Mouse (Mus musculus) limb, embryonic 10.5 days (tissue): ENCODE measurements around the gene Cdk8. TPM values are rescaled to one million over a fixed set of nuclear protein-coding genes. Genes with fewer than 3 reads are reported as not detected.

Experiments used
- DNase-seq: peaks from one replicate; pipeline ENCODE4 v3.0.0-alpha.2; 2017; ENCODE audit warnings: low spot score
- H3K27ac ChIP-seq: fragments of 300-500 bp; sonication (generic); 2 replicates; pipeline ENCODE4 v1.5.1; 2016; ENCODE audit warnings: mild to moderate bottlenecking
- H3K27me3 ChIP-seq: fragments of 300-500 bp; sonication (generic); 2 replicates; pipeline ENCODE4 v1.6.1; 2016; ENCODE audit warnings: low read depth, mild to moderate bottlenecking; ENCODE audit not compliant: poor library complexity, severe bottlenecking
- H3K36me3 ChIP-seq: fragments of 300-500 bp; sonication (generic); 2 replicates; pipeline ENCODE4 v1.6.1; 2016; ENCODE audit warnings: mild to moderate bottlenecking, moderate library complexity
- H3K4me1 ChIP-seq: fragments of 300-500 bp; sonication (generic); 2 replicates; pipeline ENCODE4 v1.6.1; 2016
- H3K4me3 ChIP-seq: fragments of 300-500 bp; sonication (generic); 2 replicates; pipeline ENCODE4 v1.5.1; 2016; ENCODE audit warnings: mild to moderate bottlenecking, moderate library complexity
- H3K9me3 ChIP-seq: fragments of 300-500 bp; sonication (generic); replicated peaks from 2 replicates; pipeline ENCODE4 v1.6.1; 2016; ENCODE audit warnings: mild to moderate bottlenecking
- WGBS: fragments of 180-500 bp; shearing (Covaris S2); methylation state at CpG from one replicate; pipeline ENCODE4 v1.1.7; 2016; 5-methylcytosine and 5-hydroxymethylcytosine counted together
- polyA plus RNA-seq: library from polyadenylated mRNA; unstranded; fragments of >200 nt; fragmentation: Nextera tagmentation; extraction: Ambion mirVana; gene quantifications from 2 replicates; pipeline ENCODE4 v1.2.1, GENCODE M21; 2016

The Cdk8 gene
- polyA plus RNA-seq, 1 experiment from 2014 or later, result 26.1 TPM

DNA sequence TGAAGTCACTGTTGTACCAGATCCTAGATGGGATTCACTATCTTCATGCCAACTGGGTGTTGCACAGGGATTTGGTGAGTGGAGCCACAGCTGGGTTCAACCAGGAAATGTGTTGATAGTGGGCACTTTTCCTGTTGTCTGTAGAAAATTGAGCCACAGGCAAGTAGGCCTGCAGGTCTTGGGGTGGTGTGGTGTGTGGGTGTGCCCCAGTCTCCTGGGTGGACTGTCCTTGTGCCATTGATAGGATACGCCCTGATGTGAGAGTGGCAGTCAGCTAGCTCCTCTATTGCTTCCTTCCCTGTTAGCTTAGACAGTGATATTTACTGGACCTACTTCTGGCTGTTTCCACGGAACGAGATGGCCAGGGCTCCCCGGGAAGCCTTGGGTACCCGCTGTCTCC lies 40.6 kb downstream of the Cdk8 start:
- peaks cover 72% of the 10 kb centered on the region for H3K36me3 ChIP-seq
- no peak overlapping the region for H3K4me3 ChIP-seq
- WGBS, result 94% methylated on average over 5 of the region's 5 CpGs
- H3K27me3 ChIP-seq, result no peaks in the 10 kb centered on the region
- H3K9me3 ChIP-seq, result no peaks in the 10 kb centered on the region
- H3K4me1 ChIP-seq, result no peaks in the 10 kb centered on the region
- DNase-seq, result no peak
- H3K27ac ChIP-seq, result no peak overlapping the region

DNA sequence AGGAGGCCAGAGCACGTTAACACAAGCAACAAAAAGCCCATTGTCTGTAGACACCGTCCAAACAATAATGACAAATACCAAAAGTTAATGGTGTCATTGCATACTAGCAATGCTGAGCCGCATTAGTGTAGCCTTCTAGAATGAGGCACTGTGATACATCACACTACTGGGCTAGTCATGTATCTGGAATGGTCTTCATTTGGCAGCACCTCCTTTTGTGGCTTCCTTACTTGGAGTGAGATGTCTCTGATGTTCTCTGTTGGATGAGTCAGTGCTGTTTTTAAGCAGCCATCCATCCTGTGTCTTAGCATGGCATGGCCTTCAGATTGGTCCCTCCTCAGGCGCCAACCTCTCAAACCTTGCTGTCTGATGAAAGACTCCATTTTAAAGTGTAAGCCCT lies 42.1 kb downstream of the Cdk8 start:
- no peak overlapping the region for H3K4me3 ChIP-seq
- WGBS, result 94% methylated on average over 4 of the region's 4 CpGs

DNA sequence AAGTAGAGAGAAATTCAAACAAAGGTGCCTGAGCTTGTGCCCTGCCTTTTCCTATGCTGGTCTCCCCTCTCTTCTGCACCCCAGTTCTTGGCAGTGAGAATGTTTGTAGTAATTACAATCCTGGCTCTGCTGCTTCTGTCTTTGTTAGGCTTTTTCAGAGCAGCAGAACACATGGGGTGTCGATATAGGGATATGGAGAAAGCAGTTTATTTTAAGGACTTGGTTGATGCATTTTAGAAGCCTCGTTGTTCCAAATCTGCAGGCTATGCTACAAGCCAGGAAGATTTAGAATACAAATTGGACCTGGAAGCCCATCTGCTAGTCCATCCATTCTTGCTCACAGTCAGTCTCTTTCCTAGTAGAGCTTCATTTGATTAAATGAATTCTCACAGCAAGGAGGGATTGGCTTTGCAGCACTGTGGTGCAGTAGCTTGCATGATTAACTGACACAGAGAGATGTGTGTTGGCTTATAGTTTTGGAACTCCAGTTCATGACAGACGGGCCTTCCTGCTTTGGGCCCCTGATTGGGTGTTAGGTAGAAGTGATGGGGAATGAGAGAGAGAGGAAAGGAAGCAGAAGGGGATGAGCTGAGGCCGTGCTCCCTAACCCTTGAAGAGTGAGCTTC lies 43.5 kb downstream of the Cdk8 start:
- Histone ChIP-seq H3K27me3 (no peaks in the 10 kb centered on the region), H3K36me3 (peaks cover 80% of the 10 kb centered on the region), H3K4me1 (no peaks in the 10 kb centered on the region), H3K4me3 (no peak overlapping the region), H3K27ac (no peak overlapping the region), H3K9me3 (no peaks in the 10 kb centered on the region)
- no peak for DNase-seq
- 90% methylated on average over 4 of the region's 4 CpGs for WGBS

More for the DNA sequence above, 42.1 kb downstream of the Cdk8 start:
- no peaks in the 10 kb centered on the region for H3K27me3 ChIP-seq
- no peaks in the 10 kb centered on the region for H3K9me3 ChIP-seq
- DNase-seq, result no peak
- no peaks in the 10 kb centered on the region for H3K4me1 ChIP-seq
- peaks cover 80% of the 10 kb centered on the region for H3K36me3 ChIP-seq
- no peak overlapping the region for H3K27ac ChIP-seq

DNA sequence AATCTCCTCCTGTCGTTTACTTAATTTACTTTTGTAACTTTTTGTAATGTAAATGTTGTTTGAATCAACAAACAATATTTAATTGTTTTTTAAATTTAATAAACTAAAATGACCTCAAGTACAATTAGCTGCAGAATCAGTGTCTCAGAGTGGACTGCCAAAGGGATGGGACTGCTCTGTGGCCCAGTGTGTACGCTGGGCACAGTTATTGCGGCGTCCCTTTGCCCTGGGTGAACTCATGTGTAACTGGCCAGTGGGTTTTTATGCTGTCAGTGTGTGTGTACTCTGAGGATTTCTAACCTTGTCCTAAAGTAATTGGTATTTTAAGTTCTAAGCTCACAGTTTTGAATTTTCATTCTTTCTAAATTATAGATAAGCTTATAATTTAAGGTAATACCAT lies 46.5 kb downstream of the Cdk8 start:
- 94% methylated on average over 4 of the region's 4 CpGs for WGBS
- peaks cover 70% of the 10 kb centered on the region for H3K36me3 ChIP-seq
- H3K4me1 ChIP-seq, result no peaks in the 10 kb centered on the region

DNA sequence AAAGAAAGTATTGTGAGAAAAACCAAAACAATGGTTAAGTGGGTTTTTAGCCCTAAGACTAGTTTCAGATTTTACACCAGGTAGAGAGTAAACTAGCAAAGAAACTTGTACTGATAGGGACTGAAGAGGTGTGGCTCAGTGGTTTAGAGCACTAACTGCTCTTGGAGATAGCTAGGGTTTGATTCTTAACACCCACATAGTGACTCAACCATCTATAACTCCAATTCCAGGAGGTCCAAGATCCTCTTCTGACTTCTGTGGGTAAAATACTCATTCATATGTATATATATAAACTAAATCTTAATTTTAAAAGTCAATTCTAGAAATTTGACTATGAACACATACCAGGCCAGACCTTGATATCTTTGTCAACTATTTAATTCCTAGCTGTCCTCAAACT lies 49.0 kb downstream of the Cdk8 start:
- DNase-seq, result no peak
- Histone ChIP-seq H3K27ac (no peak overlapping the region), H3K36me3 (peaks cover 66% of the 10 kb centered on the region), H3K27me3 (no peaks in the 10 kb centered on the region), H3K4me3 (no peak overlapping the region), H3K4me1 (no peaks in the 10 kb centered on the region), H3K9me3 (no peaks in the 10 kb centered on the region)

More for the DNA sequence above, 46.5 kb downstream of the Cdk8 start:
- Histone ChIP-seq H3K27ac (no peak overlapping the region), H3K4me3 (no peak overlapping the region), H3K27me3 (no peaks in the 10 kb centered on the region), H3K9me3 (no peaks in the 10 kb centered on the region)
- DNase-seq, result no peak

DNA sequence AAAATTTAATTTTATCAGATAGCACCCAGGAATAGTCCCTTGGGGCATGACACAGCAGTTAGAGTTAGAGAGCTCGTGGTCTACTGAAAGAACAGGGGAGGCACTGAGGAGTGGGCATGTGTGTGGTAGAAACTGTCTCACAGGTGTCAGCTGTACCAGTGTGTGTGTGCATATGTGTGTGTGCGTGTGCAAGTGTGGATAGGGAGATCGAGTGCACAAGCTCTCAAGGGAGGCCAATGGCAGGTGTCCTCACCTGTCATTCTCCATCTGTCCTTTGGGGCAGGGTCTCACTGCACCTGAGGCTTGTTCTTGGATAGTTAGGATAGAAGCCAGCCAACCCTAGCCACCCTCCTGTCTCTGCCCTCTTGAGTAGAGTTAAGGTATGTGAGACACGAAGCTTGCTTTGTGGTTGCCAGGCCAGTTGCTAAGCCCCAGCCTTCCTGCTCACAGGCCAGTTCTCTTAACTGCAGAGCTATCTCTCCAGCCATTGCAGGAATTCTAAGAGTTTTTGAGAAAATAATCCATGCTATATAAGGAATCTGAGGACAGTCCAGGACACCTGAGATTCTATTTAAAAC lies 50.3 kb downstream of the Cdk8 start:
- no peak overlapping the region for H3K27ac ChIP-seq
- H3K4me3 ChIP-seq, result no peak overlapping the region
- H3K27me3 ChIP-seq, result no peaks in the 10 kb centered on the region
- WGBS, result 96% methylated on average over 4 of the region's 4 CpGs
- DNase-seq, result no peak
- no peaks in the 10 kb centered on the region for H3K4me1 ChIP-seq
- no peaks in the 10 kb centered on the region for H3K9me3 ChIP-seq
- peaks cover 67% of the 10 kb centered on the region for H3K36me3 ChIP-seq

DNA sequence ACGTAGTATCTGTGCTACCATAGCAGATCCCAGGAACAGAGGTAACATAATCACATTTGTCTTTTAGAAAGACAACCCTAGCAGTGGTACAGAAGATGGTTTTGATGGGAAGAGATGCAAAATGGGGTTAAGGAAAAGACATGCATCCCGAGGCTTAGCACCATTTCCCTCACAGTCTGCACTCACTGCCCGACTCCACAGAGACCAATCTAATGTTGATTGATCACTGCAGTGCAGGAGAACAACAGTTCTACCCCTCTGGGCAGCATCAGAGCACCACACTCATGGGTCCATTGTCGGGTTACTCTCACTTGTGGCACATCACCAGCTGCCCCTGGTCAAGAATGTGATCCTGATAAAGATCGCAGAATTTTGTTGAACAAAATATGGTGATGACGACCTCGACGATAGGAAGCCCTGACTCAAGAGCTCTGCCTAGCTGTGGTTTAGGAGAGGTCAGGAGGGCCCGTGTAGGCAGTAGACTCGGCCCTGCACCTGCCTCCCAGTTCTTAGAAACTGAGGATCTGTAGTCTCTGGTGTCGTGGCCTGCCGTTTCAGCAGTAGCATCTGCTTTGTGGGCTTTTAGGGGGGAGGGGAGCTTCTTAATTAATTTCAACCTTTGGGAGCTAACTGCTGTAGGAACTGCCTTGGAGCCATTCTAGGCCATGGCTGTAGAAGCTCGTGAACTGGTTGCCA lies 51.0 kb downstream of the Cdk8 start:
- Histone ChIP-seq H3K36me3 (peaks cover 71% of the 10 kb centered on the region), H3K4me1 (no peaks in the 10 kb centered on the region), H3K27me3 (no peaks in the 10 kb centered on the region), H3K27ac (no peak overlapping the region), H3K9me3 (no peaks in the 10 kb centered on the region), H3K4me3 (no peak overlapping the region)
- DNase-seq, result no peak
- 81% methylated on average over 13 of the region's 13 CpGs for WGBS

DNA sequence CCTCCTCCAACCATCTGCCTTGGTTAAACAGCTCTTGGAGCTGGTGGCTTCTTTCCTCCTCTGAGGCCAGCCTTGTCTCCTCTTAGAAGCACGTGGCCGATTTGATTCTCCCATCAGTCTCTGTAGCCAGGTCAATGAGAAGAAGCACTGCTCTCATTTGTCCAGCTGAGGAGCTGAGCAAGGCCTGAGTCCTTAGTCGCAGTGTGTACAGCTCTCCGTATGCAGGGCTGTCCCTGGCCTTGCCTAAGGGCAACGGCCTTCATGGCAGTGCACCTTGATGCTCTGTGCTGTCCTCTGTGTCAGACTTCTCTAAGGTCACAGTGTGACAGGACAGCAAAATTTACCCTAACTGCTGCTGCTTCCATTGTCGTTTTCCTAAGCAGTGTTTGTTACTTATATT lies 52.9 kb downstream of the Cdk8 start:
- peaks cover 76% of the 10 kb centered on the region for H3K36me3 ChIP-seq
- H3K27ac ChIP-seq, result no peak overlapping the region
- H3K27me3 ChIP-seq, result no peaks in the 10 kb centered on the region
- H3K9me3 ChIP-seq, result no peaks in the 10 kb centered on the region
- WGBS, result 89% methylated on average over 6 of the region's 6 CpGs
- H3K4me1 ChIP-seq, result no peaks in the 10 kb centered on the region
- H3K4me3 ChIP-seq, result no peak overlapping the region
- no peak for DNase-seq

DNA sequence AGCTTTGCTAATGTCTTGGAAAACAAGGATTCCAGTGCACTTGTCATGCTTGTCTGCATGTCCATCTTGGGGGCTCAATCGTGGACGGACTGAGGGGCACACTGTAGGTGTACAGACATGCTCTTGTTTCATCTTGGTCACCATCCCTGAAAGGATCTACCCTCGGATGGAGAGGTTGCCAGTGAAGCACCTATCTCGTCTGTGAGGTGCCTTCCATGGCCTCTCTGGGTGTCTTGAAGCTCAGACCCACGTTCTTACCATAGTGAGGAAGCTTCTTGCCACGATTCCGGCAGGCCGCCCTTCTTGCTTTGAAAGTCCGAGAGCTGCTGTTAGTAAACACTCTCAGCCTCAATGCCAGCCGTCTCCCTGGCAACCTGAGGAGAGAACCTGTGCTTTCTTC lies 56.4 kb downstream of the Cdk8 start:
- peaks cover 79% of the 10 kb centered on the region for H3K36me3 ChIP-seq

DNA sequence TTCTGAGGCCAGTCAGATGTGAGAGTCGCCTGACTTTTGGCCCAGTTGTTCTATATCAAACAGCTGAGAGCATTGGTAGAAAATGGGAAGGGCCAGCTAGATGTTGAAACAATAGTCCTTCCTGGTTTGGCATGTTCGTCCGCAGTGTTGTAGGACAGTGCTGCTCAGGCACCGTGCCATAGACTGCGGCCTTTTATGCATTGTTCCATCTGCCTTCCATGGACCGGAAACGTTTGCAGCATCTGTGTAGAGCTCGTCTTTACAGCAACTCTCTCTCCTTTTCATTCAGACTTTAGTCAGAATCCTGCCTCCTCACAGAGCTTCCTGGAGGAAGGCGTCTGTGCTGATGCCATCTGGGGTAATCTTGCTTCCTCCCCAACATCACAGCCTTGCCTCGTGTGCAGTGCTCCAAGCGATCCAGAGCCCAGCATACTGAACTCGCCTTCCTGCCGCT lies 57.0 kb downstream of the Cdk8 start:
- Histone ChIP-seq H3K4me3 (no peak overlapping the region), H3K27me3 (no peaks in the 10 kb centered on the region), H3K27ac (no peak overlapping the region), H3K4me1 (0 out of 2 replicates have a peak, but pooled peaks cover 5% of the 10 kb centered on the region), H3K36me3 (peaks cover 79% of the 10 kb centered on the region), H3K9me3 (no peaks in the 10 kb centered on the region)
- no peak for DNase-seq
- 92% methylated on average over 13 of the region's 13 CpGs for WGBS

More for the DNA sequence above, 56.4 kb downstream of the Cdk8 start:
- 0 out of 2 replicates have a peak, but pooled peaks cover 5% of the 10 kb centered on the region for H3K4me1 ChIP-seq
- no peak overlapping the region for H3K27ac ChIP-seq
- H3K9me3 ChIP-seq, result no peaks in the 10 kb centered on the region
- no peak overlapping the region for H3K4me3 ChIP-seq
- H3K27me3 ChIP-seq, result no peaks in the 10 kb centered on the region
- no peak for DNase-seq
- 87% methylated on average over 10 of the region's 10 CpGs for WGBS

DNA sequence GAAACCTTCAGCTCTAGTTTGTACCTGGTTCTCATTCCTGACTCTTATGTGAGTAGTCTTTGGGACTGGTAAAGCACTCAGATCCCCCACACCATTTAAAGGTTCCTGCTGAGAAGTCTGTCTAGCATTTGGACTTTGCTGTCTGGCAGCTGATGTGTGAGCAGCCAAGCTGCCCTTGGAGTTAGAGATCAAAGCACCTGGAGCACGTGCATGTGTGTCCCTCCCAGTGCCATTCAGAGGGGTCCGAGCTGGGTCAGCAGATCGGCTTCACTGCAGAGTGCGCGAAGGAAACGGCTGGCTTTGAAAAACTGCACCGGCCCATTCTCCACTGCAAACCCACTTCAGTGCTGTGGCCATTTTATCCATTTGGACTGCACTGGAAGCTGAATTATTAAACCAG lies 58.9 kb downstream of the Cdk8 start:
- H3K4me3 ChIP-seq, result no peak overlapping the region
- H3K9me3 ChIP-seq, result no peaks in the 10 kb centered on the region
- H3K27me3 ChIP-seq, result no peaks in the 10 kb centered on the region
- peaks cover 77% of the 10 kb centered on the region for H3K36me3 ChIP-seq
- H3K4me1 ChIP-seq, result 0 out of 2 replicates have a peak, but pooled peaks cover 5% of the 10 kb centered on the region
- 78% methylated on average over 7 of the region's 7 CpGs for WGBS
- no peak overlapping the region for H3K27ac ChIP-seq
- no peak for DNase-seq

DNA sequence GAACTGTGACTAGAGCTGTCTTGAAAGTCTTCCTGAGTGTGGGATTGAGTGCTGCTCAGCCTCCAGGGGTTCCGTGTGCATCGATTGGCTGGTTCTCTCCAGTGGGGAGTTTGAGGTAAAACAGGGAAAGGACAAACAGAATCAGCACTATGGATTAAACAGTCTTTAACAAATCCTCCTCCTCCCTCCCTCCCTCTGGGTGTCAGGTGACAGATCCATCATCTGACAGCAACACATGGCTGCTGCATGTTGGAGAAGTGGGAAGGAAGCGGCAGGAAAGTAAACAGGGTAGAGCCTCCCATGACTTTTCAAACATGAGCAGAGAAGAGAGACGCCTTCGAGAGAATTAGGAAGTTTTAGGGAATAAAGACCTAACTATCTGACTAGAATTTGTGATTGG lies 59.4 kb downstream of the Cdk8 start:
- Histone ChIP-seq H3K27ac (no peak overlapping the region), H3K4me3 (no peak overlapping the region), H3K36me3 (peaks cover 76% of the 10 kb centered on the region), H3K27me3 (no peaks in the 10 kb centered on the region), H3K4me1 (0 out of 2 replicates have a peak, but pooled peaks cover 5% of the 10 kb centered on the region), H3K9me3 (no peaks in the 10 kb centered on the region)
- DNase-seq, result no peak
- 81% methylated on average over 5 of the region's 5 CpGs for WGBS

DNA sequence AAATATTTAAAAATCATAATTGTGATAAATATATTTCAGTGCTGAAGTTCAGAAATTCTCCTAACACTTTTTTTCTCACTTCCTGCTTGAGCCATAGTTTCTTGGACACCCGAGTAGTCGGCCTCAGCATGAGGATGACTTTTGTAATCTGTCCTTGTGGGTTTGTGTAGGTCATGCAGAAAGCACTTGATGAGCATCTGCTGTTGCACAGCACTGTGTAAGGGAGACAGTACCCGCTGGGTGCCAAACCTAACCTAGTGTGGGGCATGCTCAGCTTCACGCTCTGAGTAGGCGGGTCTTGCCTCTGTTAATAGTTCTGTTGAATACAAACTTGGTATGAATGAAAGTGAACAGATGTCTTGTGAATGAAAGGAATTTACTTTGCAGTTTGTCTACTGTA lies 60.5 kb downstream of the Cdk8 start:
- WGBS, result 93% methylated on average over 5 of the region's 5 CpGs
- DNase-seq, result no peak
- no peak overlapping the region for H3K27ac ChIP-seq
- H3K4me1 ChIP-seq, result 0 out of 2 replicates have a peak, but pooled peaks cover 5% of the 10 kb centered on the region
- no peak overlapping the region for H3K4me3 ChIP-seq
- H3K27me3 ChIP-seq, result no peaks in the 10 kb centered on the region
- no peaks in the 10 kb centered on the region for H3K9me3 ChIP-seq
- H3K36me3 ChIP-seq, result peaks cover 77% of the 10 kb centered on the region
